Mouse (Mus musculus) kidney, adult 2 months (tissue): Measurements from ENCODE around the gene Vmn2r100. TPM values are rescaled to one million over a fixed set of nuclear protein-coding genes. Genes with fewer than 3 reads are reported as not detected.

Experiments
- DNase-seq: peaks from one replicate; pipeline ENCODE4 v3.0.0; 2021
- H3K27ac ChIP-seq: fragments of 200-500 bp; 2 replicates; pipeline ENCODE4 v1.5.1; 2012; ENCODE audit warnings: low read depth, low read length, control low read depth, inconsistent platforms; ENCODE audit not compliant: insufficient read depth
- H3K27me3 ChIP-seq: fragments of 200-500 bp; replicated peaks from 2 replicates; pipeline ENCODE4 v1.6.1; 2012; ENCODE audit warnings: mild to moderate bottlenecking, moderate library complexity, low read length, inconsistent platforms; ENCODE audit not compliant: control insufficient read depth, insufficient read depth
- H3K36me3 ChIP-seq: fragments of 200-500 bp; 2 replicates; pipeline ENCODE4 v1.6.1; 2012; ENCODE audit warnings: mild to moderate bottlenecking, moderate library complexity, low read length, inconsistent platforms; ENCODE audit not compliant: control insufficient read depth, insufficient read depth
- H3K4me1 ChIP-seq: fragments of 200-500 bp; 2 replicates; pipeline ENCODE4 v1.6.1; 2011; ENCODE audit warnings: low read length; ENCODE audit not compliant: control insufficient read depth, insufficient read depth
- H3K4me3 ChIP-seq: fragments of 200-500 bp; 2 replicates; pipeline ENCODE4 v1.5.1; 2011; ENCODE audit warnings: mild to moderate bottlenecking, low read depth, low read length, control low read depth; ENCODE audit not compliant: insufficient read depth
- CTCF ChIP-seq: fragments of 200-500 bp; conservative IDR thresholded peaks from 2 replicates; pipeline ENCODE4 v1.5.1; 2011; ENCODE audit warnings: low read depth, mild to moderate bottlenecking, control low read depth, low read length, moderate library complexity, mixed read lengths; ENCODE audit not compliant: insufficient read depth, insufficient read length
- POLR2A ChIP-seq: fragments of 200-500 bp; IDR thresholded peaks from one replicate; pipeline ENCODE4 v1.6.1; 2011; ENCODE audit warnings: low read depth, low read length, control low read depth
- polyA plus RNA-seq: library from polyadenylated mRNA; depleted of rRNA; stranded (reverse); fragments of >200 nt; gene quantifications from 2 replicates; pipeline ENCODE4 v1.2.3, GENCODE M21; 2012; rRNA removed

The Vmn2r100 gene
- not detected in 2 replicates for polyA plus RNA-seq

GRCm38 (mm10) chr17:19504432-19504831 is at the start of gene Vmn2r100:
Gene Vmn2r100, plus strand, starts transcription at chr17:19504732.
- Histone ChIP-seq H3K27me3 (no peaks in the 10 kb centered on the region), H3K4me3 (no peak within 1 kb of the TSS), H3K36me3 (no peaks in the 10 kb centered on the region), H3K4me1 (no peaks in the 10 kb centered on the region), H3K27ac (no peak within 1 kb of the TSS)
- DNase-seq = no peak
- no peak for TF ChIP-seq CTCF
- no peak for TF ChIP-seq POLR2A

GRCm38 (mm10) chr17:19482866-19483265 is 21.7 kb upstream of the Vmn2r100 start:
- DNase-seq = no peak
- Histone ChIP-seq H3K27me3 (no peaks in the 10 kb centered on the region), H3K36me3 (no peaks in the 10 kb centered on the region), H3K4me1 (no peaks in the 10 kb centered on the region), H3K27ac (no peak overlapping the region), H3K4me3 (no peak overlapping the region)
- no peak for TF ChIP-seq POLR2A
- TF ChIP-seq CTCF = no peak

- Histone ChIP-seq H3K4me1 (no peaks in the 10 kb centered on the region), H3K36me3 (no peaks in the 10 kb centered on the region), H3K27ac (no peak within 1 kb of the TSS), H3K4me3 (no peak within 1 kb of the TSS), H3K27me3 (no peaks in the 10 kb centered on the region)
- TF ChIP-seq CTCF = no peak
- no peak for DNase-seq
These were observed 72.4 kb downstream of the Vmn2r100 start, which contains the start of gene Vmn2r101 for GRCm38 (mm10) chr17:19576927-19577326. Gene Vmn2r101, plus strand, starts transcription at chr17:19577227.

Other genes with a start within 250 kb of the Vmn2r100 start
- gene Vmn2r99, start 142.8 kb upstream of the Vmn2r100 start, polyA plus RNA-seq = not detected in 2 replicates
- not detected in 2 replicates for gene Vmn2r101, start 72.5 kb downstream of the Vmn2r100 start, polyA plus RNA-seq
- not detected in 2 replicates for gene Vmn2r102, start 155.6 kb downstream of the Vmn2r100 start, polyA plus RNA-seq